Mouse (Mus musculus): ENCODE results near the gene Lrig2.
"Not testable (repeated sequence)": the region's sequence is repeated elsewhere in the genome, so short reads cannot be mapped to it uniquely, and the experiment has no call there.

Gene Lrig2

DNA sequence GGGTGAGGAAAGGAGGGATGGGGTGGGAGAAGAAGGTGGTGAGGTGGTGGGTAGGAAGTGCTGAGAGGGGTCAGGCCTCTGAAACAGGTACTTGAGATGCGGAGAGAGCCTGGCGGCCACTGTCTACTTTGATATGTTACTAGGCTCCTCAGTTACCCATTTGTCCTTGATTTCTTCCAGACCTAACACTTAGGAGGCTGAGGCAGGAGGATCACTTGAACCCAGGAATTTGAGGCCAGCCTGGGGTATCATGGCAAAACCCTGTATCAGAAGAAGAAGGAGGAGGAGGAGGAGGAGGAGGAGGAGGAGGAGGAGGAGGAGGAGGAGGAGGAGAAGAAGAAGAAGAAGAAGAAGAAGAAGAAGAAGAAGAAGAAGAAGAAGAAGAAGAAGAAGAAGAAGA, 84.4 kb downstream of the Lrig2 start:
- not testable (repeated sequence) for DNase-seq

DNA sequence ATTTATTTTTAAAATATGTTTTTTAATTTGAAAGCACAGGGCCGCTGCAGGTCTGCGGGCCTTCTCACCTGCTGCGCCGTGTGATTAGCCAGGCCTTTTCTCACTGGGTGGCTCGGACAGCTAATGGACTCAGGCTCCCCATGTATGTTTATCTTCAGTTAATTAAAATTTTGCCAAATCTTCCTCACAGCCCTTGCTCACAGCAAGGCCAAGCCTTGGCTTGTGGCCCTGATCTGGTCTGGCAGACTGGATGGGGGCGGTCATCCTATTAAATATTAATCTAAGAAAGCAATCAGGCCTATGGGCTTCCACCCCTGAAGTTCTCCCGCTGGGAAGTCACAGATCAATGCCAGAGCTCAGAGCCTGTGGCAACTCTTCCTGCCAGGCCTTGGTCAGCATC, 87.4 kb downstream of the Lrig2 start:
- DNase-seq, result peak; percentile 68

DNA sequence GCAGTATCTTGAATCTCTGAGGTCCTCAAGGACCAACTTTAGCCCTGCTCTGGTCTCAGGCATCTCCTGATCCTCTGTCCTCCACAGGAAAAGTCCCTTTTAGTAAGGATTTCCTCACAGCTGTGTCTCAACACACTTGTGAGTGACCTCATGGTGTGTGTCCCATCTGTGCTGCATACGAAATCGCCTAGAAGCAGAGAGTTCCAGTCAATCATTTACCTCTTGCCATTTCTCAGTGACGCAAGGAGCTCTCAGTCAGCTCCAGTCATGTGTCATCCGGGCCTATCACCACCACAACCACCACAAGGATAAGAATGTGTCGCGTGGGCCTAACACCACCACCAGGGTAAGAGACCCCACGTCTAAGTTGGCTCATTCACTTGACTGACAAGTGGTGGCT, 90.8 kb downstream of the Lrig2 start:
- peak; percentile 13 for DNase-seq

DNA sequence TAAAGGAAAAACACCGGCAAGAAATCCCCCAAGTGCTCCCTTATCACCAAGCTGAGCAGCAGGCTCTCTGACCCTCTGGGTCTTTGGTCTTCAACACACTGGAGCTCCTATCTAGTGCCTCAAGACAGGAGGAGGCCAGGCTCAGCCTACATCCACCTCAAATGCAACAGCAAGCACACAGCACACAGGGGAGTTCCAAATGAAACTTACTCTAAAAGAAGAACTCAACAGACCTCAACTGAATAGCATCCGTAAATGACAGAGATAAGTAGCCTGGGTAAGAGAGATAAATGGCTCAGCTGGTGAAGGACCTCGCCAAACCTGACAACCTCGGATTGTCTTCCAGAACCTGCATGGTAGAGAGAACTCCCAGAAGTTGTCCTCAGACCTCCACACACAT, 91.7 kb downstream of the Lrig2 start:
- DNase-seq, result no peak

DNA sequence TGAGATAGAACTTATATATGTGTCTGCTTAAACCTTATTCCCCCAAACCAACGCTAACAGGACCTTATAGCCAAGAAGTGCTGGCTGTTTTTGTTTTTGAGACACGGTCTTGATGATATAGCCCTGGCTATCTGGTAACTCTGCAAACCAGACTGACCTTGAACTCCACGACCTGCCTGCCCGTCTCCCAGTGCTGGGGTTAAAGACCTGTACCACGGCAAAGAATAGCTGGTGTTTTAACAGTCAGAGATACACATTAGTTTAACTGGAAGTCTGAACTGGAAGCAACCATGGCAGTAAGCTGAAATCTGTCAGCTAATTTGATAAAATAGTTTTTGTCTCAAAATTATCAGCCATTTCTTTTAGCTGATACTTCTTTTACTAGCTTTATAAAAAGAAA, 94.9 kb downstream of the Lrig2 start:
- no peak for DNase-seq

DNA sequence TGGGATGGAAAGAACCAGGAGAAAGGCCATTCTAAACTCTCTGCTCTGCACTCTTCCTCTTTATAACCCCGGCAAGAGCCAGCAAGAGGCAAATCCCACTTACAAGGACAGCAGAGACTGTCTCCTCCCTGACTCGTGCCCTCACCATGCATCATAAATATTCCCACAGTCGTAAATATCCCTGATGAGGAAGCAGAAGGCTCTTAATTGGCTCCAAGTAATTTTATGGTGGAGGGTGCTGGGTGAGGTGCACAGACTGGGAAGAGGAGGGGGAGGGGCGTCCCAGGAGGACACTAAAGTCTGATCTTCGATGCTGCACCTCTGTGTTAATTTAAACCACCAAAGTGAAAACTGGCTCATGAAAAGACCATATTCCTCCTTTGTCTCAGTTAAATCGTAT, 99.2 kb downstream of the Lrig2 start:
- DNase-seq, result no peak

DNA sequence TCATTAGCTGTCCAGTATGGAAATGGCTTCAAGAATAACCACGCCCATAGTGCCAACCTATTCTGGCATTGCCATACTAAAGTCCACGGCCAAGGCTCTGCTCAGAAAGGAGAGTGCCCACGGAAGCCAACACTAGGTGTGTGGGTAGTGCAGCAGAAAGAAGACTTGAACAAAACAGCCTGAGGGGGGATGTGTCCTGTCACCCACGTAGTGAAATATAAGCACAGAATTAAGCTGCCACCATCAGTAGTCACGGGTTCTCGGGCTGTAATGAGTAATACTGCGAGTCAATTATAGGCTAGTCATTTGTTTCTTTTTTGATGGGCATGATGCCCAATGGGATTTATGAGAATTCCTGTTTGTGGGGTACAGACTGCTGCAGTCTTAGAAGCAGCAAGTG, 104.2 kb downstream of the Lrig2 start:
- DNase-seq, result no peak

DNA sequence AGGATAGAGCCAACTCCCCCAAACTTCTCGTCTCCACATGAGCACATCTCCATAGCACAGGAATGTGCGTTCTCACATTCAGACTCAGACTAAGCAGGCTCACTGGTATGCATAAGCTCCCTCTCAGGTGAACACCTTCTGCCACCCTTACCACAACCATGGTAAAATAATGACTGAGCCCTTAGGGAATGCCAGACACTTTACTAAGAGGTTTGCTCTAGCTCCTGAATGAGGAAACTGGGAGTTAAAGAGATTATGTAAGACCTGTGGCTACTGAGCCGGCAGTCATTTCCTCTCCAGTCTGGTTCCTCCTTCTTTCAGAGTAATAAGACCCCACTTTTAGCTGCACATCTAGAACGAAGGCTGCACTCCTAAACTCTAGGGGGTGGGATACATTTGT, 108.1 kb downstream of the Lrig2 start:
- DNase-seq, result no peak

DNA sequence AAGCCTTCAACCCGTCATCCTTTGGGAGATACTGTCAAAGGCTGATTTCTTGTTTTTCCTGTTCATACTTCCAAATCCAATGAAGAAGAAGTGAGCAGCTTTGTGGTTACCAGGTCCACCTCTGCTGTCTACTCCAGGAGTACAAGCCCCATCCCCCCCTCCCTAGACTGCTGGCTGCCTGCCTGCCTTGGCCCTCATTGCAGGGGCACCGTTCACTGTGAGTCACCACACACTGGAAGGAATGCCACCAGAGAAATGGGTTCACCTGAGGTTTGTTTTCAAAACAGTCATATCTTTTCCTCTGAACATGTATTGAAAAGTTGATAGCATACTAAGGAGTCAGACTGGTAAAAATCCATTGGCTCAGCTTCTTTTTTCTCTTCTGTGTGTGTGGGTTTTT, 110.5 kb downstream of the Lrig2 start:
- no peak for DNase-seq

DNA sequence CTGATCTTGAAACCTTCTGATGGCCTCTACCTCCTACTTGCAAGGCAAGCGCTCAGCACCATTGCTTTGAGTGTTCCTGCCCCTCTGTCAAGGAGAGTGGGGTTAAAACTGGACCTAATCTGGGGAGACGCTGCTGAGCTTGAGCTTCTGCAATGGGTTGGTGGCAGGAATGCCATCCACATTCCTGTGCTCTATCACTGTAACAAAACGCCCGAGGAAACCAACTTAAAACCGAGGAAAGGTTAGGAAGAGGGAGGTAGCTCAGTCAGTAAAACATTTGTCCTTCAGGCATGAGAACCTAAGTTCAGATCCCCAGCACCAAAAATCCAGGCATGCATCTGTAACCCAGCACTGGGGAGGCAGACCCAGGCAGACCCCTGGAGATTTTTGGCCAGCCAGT, 111.6 kb downstream of the Lrig2 start:
- no peak for DNase-seq

DNA sequence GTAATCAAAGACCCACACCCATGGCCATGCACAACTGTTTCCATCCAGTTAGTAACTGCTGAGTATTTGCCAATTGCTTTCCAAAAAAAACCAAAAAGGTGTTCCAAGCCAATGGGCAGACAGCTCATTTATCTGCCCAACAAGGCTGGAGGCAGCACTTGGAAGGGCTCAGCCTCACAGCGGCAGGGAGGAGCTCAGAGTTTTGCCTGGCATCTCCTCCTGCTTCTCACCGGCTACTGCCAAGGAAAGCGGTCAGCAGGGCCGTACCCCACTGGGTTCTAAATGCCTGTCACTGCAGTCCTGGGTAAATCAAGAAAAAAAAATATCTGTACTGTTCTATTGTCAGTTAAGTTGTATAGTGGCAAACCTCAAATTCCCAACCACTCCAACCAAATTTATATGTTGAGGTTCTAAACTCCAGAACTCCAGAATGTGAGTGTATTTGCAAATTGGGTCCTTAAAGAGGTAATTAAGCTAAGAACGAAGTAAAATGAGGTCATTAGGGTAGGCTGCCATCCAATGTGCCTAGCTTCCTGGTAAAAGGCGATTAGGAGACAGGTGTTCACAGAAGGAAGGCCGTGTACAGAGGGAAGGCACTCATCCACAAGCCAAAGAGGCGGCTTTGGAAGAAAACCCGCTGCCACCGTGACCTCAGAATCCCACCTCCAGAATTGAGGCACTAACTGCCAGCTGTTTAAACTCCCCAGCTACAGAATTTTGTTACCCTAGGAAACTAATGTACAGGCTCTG, 112.2 kb downstream of the Lrig2 start:
- no peak for DNase-seq

DNA sequence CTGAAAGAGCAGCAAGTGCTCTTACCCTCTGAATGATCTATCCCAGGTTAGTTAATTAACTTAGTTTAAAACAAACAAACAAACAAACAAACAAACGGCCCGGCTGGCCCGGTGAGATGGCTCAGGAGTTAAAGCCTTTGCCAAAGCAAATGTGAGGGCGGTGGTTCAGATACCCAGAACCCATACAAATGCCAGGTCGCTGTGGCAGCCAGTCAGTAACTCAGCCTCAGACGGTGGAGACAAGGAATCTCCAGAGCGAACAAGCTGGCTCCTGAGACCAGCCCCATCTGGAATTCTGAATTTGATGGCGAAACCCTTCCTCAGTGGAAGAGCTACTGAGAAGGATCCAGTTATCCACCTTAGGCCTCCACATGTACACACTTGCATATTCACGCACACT, 114.4 kb downstream of the Lrig2 start:
- no peak for DNase-seq

DNA sequence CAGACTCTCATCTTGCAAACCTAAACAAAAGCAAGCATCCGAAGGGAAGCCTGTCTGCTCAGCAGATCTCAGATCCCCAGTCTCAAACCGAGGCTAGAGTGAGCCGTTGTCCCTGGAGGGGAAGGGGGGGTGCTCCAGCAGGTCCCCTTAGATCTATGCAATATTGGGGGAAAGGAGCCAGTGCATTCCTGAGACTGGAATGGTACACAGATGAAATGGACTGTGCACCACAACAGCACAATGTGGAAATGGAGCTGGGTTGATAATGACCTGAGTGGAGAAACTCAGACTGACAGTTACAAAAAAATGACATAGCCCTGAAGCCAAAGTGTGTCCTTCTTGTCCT, 115.0 kb downstream of the Lrig2 start:
- no peak for DNase-seq

DNA sequence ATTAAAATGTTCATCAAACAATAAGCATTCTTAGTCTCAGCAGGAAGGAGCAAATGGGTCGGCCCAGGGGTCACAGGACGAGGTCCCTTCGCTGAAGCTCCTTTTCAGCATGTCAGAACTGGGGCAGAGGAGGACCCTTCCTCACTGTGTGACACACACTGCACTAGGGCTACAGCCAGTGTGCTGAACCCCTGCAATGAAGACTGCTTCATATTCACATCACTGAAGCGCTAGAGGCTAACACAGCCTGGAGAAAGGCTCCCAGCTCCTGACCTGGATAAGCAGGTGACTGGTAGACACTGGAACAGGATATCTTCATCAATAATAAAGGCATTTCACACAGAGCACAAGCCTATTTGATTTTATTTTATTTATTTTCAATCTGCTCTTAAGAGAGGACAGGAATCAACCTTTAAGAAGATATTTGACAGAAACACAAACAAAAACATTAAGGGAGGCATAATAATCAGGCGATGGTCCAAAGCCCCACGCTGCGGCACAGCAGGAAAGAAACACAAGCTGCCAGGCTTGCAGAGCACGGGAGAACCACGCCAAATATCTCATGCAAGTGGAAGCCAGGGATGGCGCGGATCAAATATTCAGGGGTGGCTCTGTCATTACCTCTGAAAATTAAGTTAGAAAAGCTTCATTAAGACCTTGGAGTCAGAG, 115.5 kb downstream of the Lrig2 start:
- DNase-seq, result no peak

DNA sequence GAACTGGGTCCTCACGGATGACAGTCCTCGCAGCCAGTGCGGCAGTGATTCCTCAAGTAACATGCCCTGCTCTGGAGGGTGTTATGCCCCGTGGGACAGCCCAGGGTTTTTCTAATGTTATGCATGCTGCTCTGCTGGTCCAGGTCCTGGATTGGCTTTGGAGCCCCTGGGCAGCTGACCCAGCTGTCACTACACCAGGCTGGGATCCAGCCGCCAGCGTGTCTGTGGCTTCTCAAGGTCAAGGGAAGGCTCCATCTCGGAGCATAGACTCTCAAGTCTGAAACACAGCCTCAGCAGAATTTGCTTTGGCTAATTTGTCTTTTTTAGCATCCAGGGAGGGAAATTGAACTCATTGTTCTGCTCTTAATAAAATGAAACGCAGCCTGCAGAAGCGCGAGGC, 121.6 kb downstream of the Lrig2 start:
- DNase-seq, result no peak

DNA sequence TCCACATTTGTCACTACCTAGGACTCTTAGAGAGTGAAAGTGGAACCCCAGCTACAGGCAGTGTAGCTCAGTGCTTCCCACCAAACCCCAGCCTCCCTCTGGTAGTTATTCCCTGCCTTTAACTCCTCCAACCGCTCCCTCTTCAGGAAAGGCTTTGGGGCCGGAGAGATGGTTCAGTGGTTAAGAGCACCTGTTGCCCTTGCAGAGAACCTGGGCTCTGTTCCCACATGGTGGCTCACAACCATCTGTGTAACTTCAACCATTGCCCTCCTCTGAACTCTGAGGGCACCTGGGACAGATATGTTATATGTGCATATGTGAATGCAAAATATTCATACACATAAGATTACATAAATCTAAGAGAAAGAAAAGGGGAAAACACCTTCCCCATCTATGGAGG, 122.3 kb downstream of the Lrig2 start:
- no peak for DNase-seq

DNA sequence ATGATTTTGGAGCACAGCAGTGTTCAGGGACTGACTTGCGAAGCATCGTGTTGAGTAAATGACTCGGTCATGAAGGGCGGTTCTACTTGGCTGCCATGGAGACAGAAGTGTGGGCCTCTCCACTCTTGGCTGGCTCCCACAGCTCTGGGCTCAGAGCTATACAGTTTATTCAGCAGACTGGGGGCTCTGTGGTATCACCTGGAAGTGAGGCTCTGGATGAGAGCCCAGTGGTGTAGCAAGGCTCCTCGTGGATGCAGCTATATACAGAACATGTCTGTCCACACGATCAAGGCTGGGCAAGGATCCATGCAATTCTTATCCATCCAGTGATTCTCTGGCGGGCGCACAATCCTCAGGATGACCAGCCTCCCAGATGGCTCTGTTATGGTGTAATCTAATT, 126.1 kb downstream of the Lrig2 start:
- no peak for DNase-seq

DNA sequence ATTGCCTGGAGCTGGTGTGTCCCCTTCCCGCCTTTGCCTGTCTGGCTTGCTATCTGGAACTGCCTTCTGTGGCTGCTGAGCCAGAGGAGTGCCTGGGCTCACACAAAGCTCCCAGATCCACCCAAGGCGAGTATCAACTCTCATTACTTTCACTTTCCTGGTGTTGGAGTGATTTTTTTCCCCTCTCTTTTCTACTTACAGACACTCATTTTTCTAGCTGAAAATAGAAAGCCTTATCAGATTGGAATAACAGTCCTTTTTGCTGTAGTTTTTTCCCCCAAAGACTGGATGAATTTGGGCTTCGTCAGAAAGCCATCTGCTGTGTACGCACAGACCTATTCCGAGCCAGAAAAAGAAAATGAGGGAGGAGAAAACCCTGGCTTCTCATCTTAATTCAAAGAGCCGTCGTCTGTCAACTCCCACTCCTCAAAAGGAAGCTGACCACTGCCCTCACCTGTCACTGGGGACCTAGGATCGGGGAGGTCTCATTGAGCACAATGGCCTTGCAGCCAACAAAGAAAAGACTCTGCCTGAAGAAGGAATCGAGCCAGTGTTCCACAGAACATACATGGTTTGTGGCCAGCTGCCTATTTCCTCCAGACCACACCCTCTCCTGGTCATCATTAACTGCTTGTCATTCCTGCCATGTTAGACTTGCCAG, 127.9 kb downstream of the Lrig2 start:
- DNase-seq, result no peak

DNA sequence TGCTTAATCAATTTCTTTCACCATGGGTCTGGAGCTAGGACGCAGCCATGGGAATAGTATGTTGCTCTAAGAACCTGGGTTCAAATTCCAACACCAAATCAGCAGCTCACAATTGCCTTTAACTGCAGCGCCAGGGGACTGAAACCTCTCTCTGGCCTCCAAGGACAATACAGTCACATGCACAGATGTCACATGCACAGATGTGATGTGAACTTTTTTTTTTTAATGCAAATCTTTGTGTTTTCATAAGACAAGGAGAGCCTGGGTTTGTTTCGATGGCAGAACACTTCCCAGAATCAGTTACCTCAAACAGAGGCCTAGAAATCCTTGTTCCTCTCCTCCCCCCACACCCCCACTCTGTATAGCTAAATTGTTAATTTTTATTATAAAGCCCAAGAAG, 133.5 kb downstream of the Lrig2 start:
- DNase-seq, result no peak

DNA sequence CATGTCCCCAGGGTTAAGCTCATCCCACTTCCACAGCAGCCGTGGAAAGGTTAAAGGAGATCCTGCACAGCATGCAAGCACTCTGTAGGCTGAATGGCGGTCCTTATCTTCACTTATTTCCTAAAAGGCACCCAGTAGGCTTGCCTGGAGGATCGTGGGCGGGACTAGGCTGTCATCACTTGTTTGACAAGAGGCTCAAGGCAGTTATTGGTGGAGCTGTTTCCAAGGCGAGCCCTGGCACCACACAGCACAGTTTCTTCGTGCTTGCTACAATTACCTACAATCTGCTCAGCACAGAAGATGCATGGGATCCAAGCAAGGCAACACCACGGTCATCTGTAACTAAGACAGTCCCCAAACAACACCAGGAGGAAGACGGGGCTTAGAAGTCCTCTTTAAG, 137.8 kb downstream of the Lrig2 start:
- no peak for DNase-seq

DNA sequence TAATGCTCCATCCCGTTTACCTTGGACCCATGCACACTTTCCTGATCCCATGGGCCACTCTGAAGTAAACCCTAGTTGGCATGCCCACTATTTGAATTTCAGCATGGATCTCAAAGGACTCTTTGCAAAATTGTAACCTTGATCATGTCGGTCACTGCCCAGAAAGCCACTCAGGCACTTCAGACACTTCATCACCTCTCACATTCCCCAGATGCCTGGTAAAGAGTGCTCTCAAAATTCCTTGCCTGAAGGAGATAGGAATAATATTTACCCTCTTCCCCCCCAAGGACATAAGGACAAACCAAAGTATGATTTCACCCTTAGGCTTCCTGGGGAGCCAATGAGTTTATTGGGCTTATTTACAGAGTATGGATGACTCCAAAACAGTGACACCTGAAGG, 139.3 kb downstream of the Lrig2 start:
- no peak for DNase-seq

DNA sequence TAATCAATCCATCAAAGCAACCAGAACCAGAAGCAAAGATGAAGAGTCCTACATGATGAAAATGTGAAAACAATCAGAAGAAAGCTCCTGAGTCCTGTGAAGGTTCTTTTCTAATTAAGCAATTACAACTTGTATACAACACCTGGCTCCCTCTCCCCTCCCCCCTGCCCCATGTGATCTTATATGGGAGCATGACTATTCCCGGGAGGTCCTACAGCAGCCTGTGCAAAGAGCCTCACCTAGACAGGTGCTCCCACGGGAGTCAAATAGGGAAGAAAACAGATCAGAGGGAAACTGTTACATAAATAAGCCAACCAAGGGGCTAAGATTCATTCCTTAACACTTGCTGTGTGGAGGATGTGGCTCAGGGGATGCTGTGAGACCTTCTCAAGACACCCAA, 143.8 kb downstream of the Lrig2 start:
- no peak for DNase-seq

DNA sequence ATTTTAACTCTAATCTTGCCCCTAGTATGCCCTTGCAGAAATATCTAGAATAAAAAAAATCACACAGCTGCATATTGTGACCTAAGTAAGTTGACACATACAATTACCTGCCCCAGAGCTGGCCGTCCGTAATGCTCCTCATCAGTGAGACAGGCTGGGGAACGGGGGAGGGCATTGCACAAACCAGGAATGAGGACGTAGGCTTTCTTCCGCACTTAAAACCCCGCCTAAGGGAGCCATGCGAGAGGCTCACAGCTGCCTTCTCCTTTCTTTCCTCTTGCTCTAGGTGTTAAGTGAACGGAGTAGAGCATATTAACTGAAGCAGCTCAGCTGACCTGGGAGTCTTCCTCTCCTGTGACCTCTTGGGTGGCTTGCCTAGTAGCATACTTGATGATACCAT, 149.9 kb downstream of the Lrig2 start:
- no peak for DNase-seq

DNA sequence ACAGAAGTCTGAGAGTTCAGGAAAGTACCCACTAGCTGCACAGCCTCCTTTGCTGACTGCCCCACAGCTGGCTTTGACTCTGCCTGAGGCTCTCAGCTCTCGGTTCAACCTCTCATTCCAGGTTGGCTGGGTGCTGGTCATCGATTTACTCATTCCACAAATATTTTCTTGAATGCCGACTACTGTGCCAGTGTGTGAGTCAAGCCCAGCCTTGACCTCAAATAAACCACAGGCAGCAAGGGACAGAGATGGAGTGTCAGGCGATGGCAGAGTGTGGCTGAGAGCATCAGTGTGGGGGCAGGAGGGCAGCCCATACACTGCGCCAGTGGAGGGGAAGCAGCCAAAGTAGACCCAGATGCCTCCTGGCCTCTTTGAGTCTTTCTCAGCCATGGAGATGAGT, 151.4 kb downstream of the Lrig2 start:
- DNase-seq, result peak; percentile 38

All from kidney, adult 18-20 months (tissue).